Mouse (Mus musculus) bone marrow macrophage, adult 2 months (primary cell): ENCODE results near the gene Tas2r135.

ENCODE experiments used
- CTCF ChIP-seq: IDR thresholded peaks from 2 replicates; pipeline ENCODE4 v1.5.1; 2012; ENCODE audit warnings: low read depth, mild to moderate bottlenecking, low read length, moderate library complexity
- POLR2A ChIP-seq: IDR thresholded peaks from 2 replicates; pipeline ENCODE4 v1.6.1; 2012; ENCODE audit warnings: mild to moderate bottlenecking, low read depth, low read length, borderline replicate concordance

- TF ChIP-seq CTCF = 0 out of 2 replicates have a peak, but pooled peaks have one; percentile 18
- TF ChIP-seq POLR2A = no peak
These were observed 33.2 kb upstream of the Tas2r135 start for GRCm38 (mm10) chr6:42372001-42372400.
